In genomic region chr16:45711263-45711662, GRCm38 (mm10) we compare ENCODE assay signal across 10 mouse cellular contexts. TPM values are rescaled to one million over a fixed set of nuclear protein-coding genes. Genes with fewer than 3 reads are reported as not detected.
A peak's percentile ranks its signal among the peaks of the same experiment; 100 is the strongest.
DNase-seq lines count a peak whose midpoint lies in the region; ATAC-seq and TF ChIP-seq lines count a peak whose summit lies in the region.
"Had no signal": no experiment of that assay in that cellular context is flagged by ENCODE, and none has a peak within 500 bp of the region (broad histone marks: within the 10 kb centered on the region; RNA-seq: fewer than 3 reads in every experiment).

No protein-coding gene starts in this region.

- ATAC-seq in cerebellum, adult (ENCODE audit: insufficient number of reproducible peaks, low FRiP score, low TSS enrichment) = peak; percentile 57
- ATAC-seq in lung, embryonic 14.5 days (ENCODE audit: insufficient read depth) = no peak
- ATAC-seq in hindbrain, embryonic 12.5 days (ENCODE audit: low FRiP score) = peak; percentile 23; the same call in 1 of the 2 replicates

- no peak for DNase-seq in cerebellum, adult 8-10 months
- peak; percentile 24 for DNase-seq in lung, embryonic 14.5 days
- no peak for DNase-seq in lung, postnatal 10 days
- DNase-seq in retina, postnatal 1 day = peak; percentile 36
- DNase-seq in left cerebral cortex, adult 9 months (ENCODE audit: low spot score in 2 of 2) = no peak
- no peak for DNase-seq in ovary, postnatal 10 days (ENCODE audit: low spot score)
- DNase-seq: heart, postnatal 4 days; lung, postnatal 4 days had no signal

- no peak overlapping the region for H3K9ac ChIP-seq in lung, embryonic 14.5 days
- no peak overlapping the region for H3K9ac ChIP-seq in hindbrain, embryonic 12.5 days

- H3K27me3 ChIP-seq in lung, embryonic 14.5 days (ENCODE audit: insufficient read depth, low read length) = no peaks in the 10 kb centered on the region
- no peaks in the 10 kb centered on the region for H3K27me3 ChIP-seq in hindbrain, embryonic 12.5 days

- WGBS in lung, embryonic 14.5 days = 78% methylated on average over 7 of the region's 7 CpGs
- 71% methylated on average over 7 of the region's 7 CpGs for WGBS in hindbrain, embryonic 12.5 days

- H3K9me3 ChIP-seq in lung, embryonic 14.5 days (ENCODE audit: low read depth, low read length) = no peaks in the 10 kb centered on the region
- no peaks in the 10 kb centered on the region for H3K9me3 ChIP-seq in hindbrain, embryonic 12.5 days (replicated peaks)

- no peak overlapping the region for H3K4me3 ChIP-seq in lung, embryonic 14.5 days (ENCODE audit: low read depth, low read length)
- H3K4me3 ChIP-seq in hindbrain, embryonic 12.5 days = no peak overlapping the region

- H3K27ac ChIP-seq in lung, embryonic 14.5 days (ENCODE audit: low read depth) = no peak overlapping the region
- H3K27ac ChIP-seq in hindbrain, embryonic 12.5 days = no peak overlapping the region

- H3K4me2 ChIP-seq in lung, embryonic 14.5 days = no peak overlapping the region
- no peak overlapping the region for H3K4me2 ChIP-seq in hindbrain, embryonic 12.5 days (replicated peaks)

- TF ChIP-seq CTCF in lung, embryonic 14.5 days (IDR thresholded peaks at IDR 0.05; ENCODE audit: low read depth) = peak; percentile 48; the same call in 1 of the 2 replicates

- no peaks in the 10 kb centered on the region for H3K4me1 ChIP-seq in lung, embryonic 14.5 days (ENCODE audit: insufficient read depth)
- peaks cover 5% of the 10 kb centered on the region; the same call in 1 of the 2 replicates for H3K4me1 ChIP-seq in hindbrain, embryonic 12.5 days

- no peaks in the 10 kb centered on the region for H3K36me3 ChIP-seq in lung, embryonic 14.5 days (ENCODE audit: insufficient read depth)
- peaks cover 43% of the 10 kb centered on the region for H3K36me3 ChIP-seq in hindbrain, embryonic 12.5 days

RNA-seq across cellular contexts. Expression of gene Tagln3, which starts 13.1 kb away (rescaled TPM):
- polyA plus RNA-seq in lung, embryonic 14.5 days (2014; fragmentation: Nextera tagmentation; extraction: Ambion mirVana) = 5.1 and 5.2 TPM in 2 replicates
- 410 and 414 TPM in 2 replicates for polyA plus RNA-seq in hindbrain, embryonic 12.5 days (2016; fragmentation: Nextera tagmentation; extraction: Ambion mirVana)

RNA-seq across cellular contexts. Expression of gene Tmprss7, which starts 17.8 kb away (rescaled TPM):
- 0.11 TPM in 1 of 2 replicates, not detected in the other for polyA plus RNA-seq in lung, embryonic 14.5 days (2014; fragmentation: Nextera tagmentation; extraction: Ambion mirVana)
- polyA plus RNA-seq in hindbrain, embryonic 12.5 days (2016; fragmentation: Nextera tagmentation; extraction: Ambion mirVana) = 0.23 and 0.31 TPM in 2 replicates

RNA-seq across cellular contexts. Expression of gene Abhd10, which starts 31.5 kb away (rescaled TPM):
- 35.6 and 39.6 TPM in 2 replicates for polyA plus RNA-seq in lung, embryonic 14.5 days (2014; fragmentation: Nextera tagmentation; extraction: Ambion mirVana)
- 41.8 and 42.8 TPM in 2 replicates for polyA plus RNA-seq in hindbrain, embryonic 12.5 days (2016; fragmentation: Nextera tagmentation; extraction: Ambion mirVana)

RNA-seq across cellular contexts. Expression of gene BC016579, which starts 57.4 kb away (rescaled TPM):
- polyA plus RNA-seq in lung, embryonic 14.5 days (2014; fragmentation: Nextera tagmentation; extraction: Ambion mirVana) = 0.18 and 0.68 TPM in 2 replicates
- polyA plus RNA-seq in hindbrain, embryonic 12.5 days (2016; fragmentation: Nextera tagmentation; extraction: Ambion mirVana) = 0.27 TPM in 1 of 2 replicates, not detected in the other

Comparison
In these comparisons a context has a peak if more than half of its experiments do, and no peak if none do; other contexts are left out.
1. DNase-seq: peak in lung, embryonic 14.5 days (single experiment) and retina, postnatal 1 day (single experiment); none in cerebellum, adult 8-10 months (single experiment), lung, postnatal 10 days (single experiment), left cerebral cortex, adult 9 months (0 of 2) and ovary, postnatal 10 days (single experiment).
2. RNA of gene Tagln3, which starts 13.1 kb away (polyA plus RNA-seq): 410 to 414 TPM in hindbrain, embryonic 12.5 days; 5.1 to 5.2 TPM in lung, embryonic 14.5 days; every median in the first group is over 10 times any median in the second.